Mouse (Mus musculus) CH12.LX (cell line): ENCODE results near the gene Fam229a. TPM values are rescaled to one million over a fixed set of nuclear protein-coding genes. Genes with fewer than 3 reads are reported as not detected.

ENCODE experiments used
- DNase-seq: peaks from one replicate; pipeline ENCODE4 v3.0.0-alpha.2; 2013; ENCODE audit errors: extremely low read depth
- H3K27ac ChIP-seq: 2 replicates; pipeline ENCODE4 v1.5.1; 2012; ENCODE audit warnings: low read depth, mild to moderate bottlenecking, control low read depth, moderate library complexity; ENCODE audit not compliant: insufficient read depth
- H3K27me3 ChIP-seq: replicated peaks from 2 replicates; pipeline ENCODE3; 2012; ENCODE audit warnings: inconsistent platforms
- H3K36me3 ChIP-seq, 2 experiments: replicated peaks in 1 of 2; 2 replicates each; pipeline versions ENCODE3 to v1.6.1; 2012; ENCODE audit warnings: inconsistent platforms in 1 of 2, low read length in 1 of 2, mild to moderate bottlenecking in 1 of 2, mixed read lengths in 1 of 2, moderate library complexity in 1 of 2; ENCODE audit not compliant: control insufficient read depth in 1 of 2, insufficient read depth in 1 of 2
- H3K4me1 ChIP-seq, 2 experiments: 2 replicates each; pipeline ENCODE4 v1.6.1; 2012; ENCODE audit warnings: inconsistent platforms in 1 of 2, moderate library complexity in 1 of 2; ENCODE audit not compliant: insufficient read depth in 2 of 2, control insufficient read depth in 1 of 2
- H3K4me2 ChIP-seq: 2 replicates; pipeline ENCODE4 v1.6.1; 2012; ENCODE audit warnings: low read depth, mild to moderate bottlenecking, control low read depth; ENCODE audit not compliant: poor library complexity, insufficient read depth, severe bottlenecking
- H3K4me3 ChIP-seq, 3 experiments: fragments of 150-350 bp in 1 of 3; sonication (generic) in 1 of 3; replicated peaks in 1 of 3; 2 replicates each; pipeline versions ENCODE3 to v1.5.1; 2011 to 2012; ENCODE audit warnings: low read depth in 2 of 3, low read length in 2 of 3, mild to moderate bottlenecking in 2 of 3, moderate library complexity in 2 of 3, control low read depth in 1 of 3, improper control_type of control experiment in 1 of 3, inconsistent platforms in 1 of 3, mixed read lengths in 1 of 3; ENCODE audit not compliant: poor library complexity in 1 of 3
- H3K79me2 ChIP-seq: replicated peaks from 2 replicates; pipeline ENCODE4 v1.6.1; 2012; ENCODE audit warnings: mild to moderate bottlenecking, moderate library complexity; ENCODE audit not compliant: control insufficient read depth, poor library complexity, insufficient read depth, severe bottlenecking; ENCODE audit errors: extremely low read depth
- H3K9ac ChIP-seq: 2 replicates; pipeline ENCODE4 v1.6.1; 2012; ENCODE audit warnings: low read depth, mild to moderate bottlenecking, control low read depth, moderate library complexity; ENCODE audit not compliant: insufficient read depth
- H3K9me3 ChIP-seq: replicated peaks from 2 replicates; pipeline ENCODE3; 2012; ENCODE audit warnings: low read length, inconsistent platforms, mixed read lengths
- CHD2 ChIP-seq: IDR thresholded peaks from 2 replicates; pipeline ENCODE4 v1.6.1; 2011; ENCODE audit warnings: low read length, improper control_type of control experiment
- ELF1 ChIP-seq: IDR thresholded peaks from 2 replicates; pipeline ENCODE4 v1.6.1; 2014; ENCODE audit warnings: low read depth, mild to moderate bottlenecking, inconsistent platforms, low read length, improper control_type of control experiment
- EP300 ChIP-seq: IDR thresholded peaks from 2 replicates; pipeline ENCODE4 v1.6.1; 2011; ENCODE audit warnings: low read length, improper control_type of control experiment
- HCFC1 ChIP-seq: IDR thresholded peaks from 2 replicates; pipeline ENCODE4 v1.6.1; 2012; ENCODE audit warnings: low read depth, mild to moderate bottlenecking, inconsistent platforms, low read length, improper control_type of control experiment
- IRF4 ChIP-seq: IDR thresholded peaks from 2 replicates; pipeline ENCODE4 v1.6.1; 2014; ENCODE audit warnings: low read depth, mild to moderate bottlenecking, inconsistent platforms, low read length, improper control_type of control experiment
- JUN ChIP-seq: IDR thresholded peaks from 2 replicates; pipeline ENCODE4 v1.6.1; 2011; ENCODE audit warnings: low read depth, mild to moderate bottlenecking, low read length, improper control_type of control experiment, moderate library complexity; ENCODE audit not compliant: insufficient read depth
- KAT2A ChIP-seq: IDR thresholded peaks from 2 replicates; pipeline ENCODE4 v1.6.1; 2012; ENCODE audit warnings: low read length, improper control_type of control experiment, inconsistent platforms; ENCODE audit not compliant: insufficient replicate concordance
- MAZ ChIP-seq: IDR thresholded peaks from 2 replicates; pipeline ENCODE4 v1.6.1; 2012; ENCODE audit warnings: low read depth, mild to moderate bottlenecking, inconsistent platforms, low read length, improper control_type of control experiment, moderate library complexity
- POLR2A ChIP-seq: IDR thresholded peaks from 2 replicates; pipeline ENCODE4 v1.6.1; 2011; ENCODE audit warnings: low read depth, mild to moderate bottlenecking, improper control_type of control experiment, low read length
- SIN3A ChIP-seq: IDR thresholded peaks from 2 replicates; pipeline ENCODE4 v1.6.1; 2012; ENCODE audit warnings: low read length, improper control_type of control experiment, inconsistent platforms
- TBP ChIP-seq: conservative IDR thresholded peaks from 2 replicates; pipeline ENCODE4 v1.6.1; 2011; ENCODE audit warnings: low read depth, low read length, improper control_type of control experiment
- TCF12 ChIP-seq: IDR thresholded peaks from 2 replicates; pipeline ENCODE4 v1.6.1; 2014; ENCODE audit warnings: low read depth, mild to moderate bottlenecking, inconsistent platforms, low read length, improper control_type of control experiment
- ZC3H11A ChIP-seq: IDR thresholded peaks from 2 replicates; pipeline ENCODE4 v1.6.1; 2012; ENCODE audit warnings: low read depth, mild to moderate bottlenecking, inconsistent platforms, low read length, improper control_type of control experiment
- ZKSCAN1 ChIP-seq: IDR thresholded peaks from 2 replicates; pipeline ENCODE4 v1.6.1; 2012; ENCODE audit warnings: low read depth, inconsistent platforms, low read length, improper control_type of control experiment, borderline replicate concordance
- ZMIZ1 ChIP-seq: IDR thresholded peaks from 2 replicates; pipeline ENCODE4 v1.6.1; 2012; ENCODE audit warnings: low read depth, mild to moderate bottlenecking, inconsistent platforms, low read length, improper control_type of control experiment
- dilution Hi-C: fragments of 300-500 bp; cut with MboI; formaldehyde crosslinking; loops from 2 replicates; pipeline ENCODE4 v1.14.3; 2020; ENCODE audit warnings: low sequenced_read_pairs; ENCODE audit not compliant: extremely low pct_unique_long_range_greater_than_20kb, extremely low pct_ligation_motif_present
- in situ Hi-C: fragments of 300-500 bp; cut with MboI; formaldehyde crosslinking; loops from 3 replicates; pipeline ENCODE4 v1.14.3; 2019; ENCODE audit warnings: low sequenced_read_pairs, low pct_ligation_motif_present, low pct_unique_long_range_greater_than_20kb, mixed read lengths
- polyA plus RNA-seq: library from polyadenylated mRNA; unstranded; fragments of >175 nt; gene quantifications from 2 replicates; pipeline ENCODE4 v1.2.1, GENCODE M21; 2012; ENCODE audit warnings: low read depth; ENCODE audit not compliant: insufficient read length
- total RNA-seq, 2 experiments: library from RNA; depleted of rRNA; stranded (reverse); fragments of 300-350 nt in 1 of 2; fragments of >200 nt in 1 of 2; gene quantifications; 2 replicates each; pipeline ENCODE4 v1.2.3; 2012 to 2014

Gene Fam229a
- total and polyA plus RNA-seq, 3 experiments = not detected

DNA sequence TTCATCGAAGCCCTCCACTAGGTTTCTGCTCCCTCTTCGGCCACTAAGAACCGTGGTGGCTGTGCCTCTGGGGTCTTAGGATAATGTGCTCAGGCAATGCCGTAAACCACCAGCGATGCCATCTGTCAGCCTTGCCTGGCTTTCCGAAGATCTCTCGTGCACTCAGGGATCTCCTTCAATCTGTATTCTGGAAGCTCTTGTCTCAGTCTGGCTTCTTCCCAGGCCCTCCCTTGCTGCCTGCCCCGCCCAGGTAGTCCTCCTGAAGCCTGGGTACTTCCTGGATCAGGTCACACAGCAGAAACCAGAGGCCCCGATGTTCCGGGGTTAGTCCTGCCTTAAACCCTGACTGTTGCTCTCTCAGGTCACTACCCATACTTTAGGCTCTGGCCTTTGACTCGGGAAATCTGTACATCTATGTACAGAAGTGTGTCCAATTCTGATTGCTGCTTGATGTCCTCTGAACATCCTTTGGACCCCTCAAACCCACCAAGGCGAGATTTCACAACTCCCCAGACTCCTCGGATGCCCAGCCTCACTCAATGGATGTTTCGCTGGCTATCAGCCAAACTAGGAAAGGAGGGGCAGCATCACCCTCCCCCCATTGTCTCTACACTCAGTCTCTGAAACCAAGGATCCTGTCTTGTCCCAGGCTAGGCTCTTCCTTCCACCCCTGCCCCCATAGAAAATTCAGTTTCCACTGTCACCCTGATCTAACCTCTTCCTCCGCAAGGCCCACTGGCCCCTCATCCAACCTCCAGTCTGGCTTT lies 18.0 kb downstream of the Fam229a start:
- Histone ChIP-seq H3K4me3 (peak overlapping the region in 2 of 3 experiments; percentile 47 to 53), H3K4me2 (0 out of 2 replicates have a peak overlapping the region, but pooled peaks have one; percentile 88), H3K9ac (no peak overlapping the region), H3K4me1 (peaks cover 11 to 54% of the 10 kb centered on the region in 2 experiments), H3K9me3 (no peaks in the 10 kb centered on the region), H3K27me3 (peaks cover 4% of the 10 kb centered on the region), H3K36me3 (no peaks in the 10 kb centered on the region), H3K27ac (no peak overlapping the region), H3K79me2 (peaks cover 2% of the 10 kb centered on the region; the same call in 1 of the 2 replicates)
- TF ChIP-seq TBP (0 out of 2 replicates have a peak, but pooled peaks have one; percentile 34), KAT2A (no peak), TCF12 (no peak), EP300 (no peak), MAZ (no peak), ZKSCAN1 (no peak), SIN3A (no peak), ZC3H11A (no peak), IRF4 (no peak), CHD2 (no peak), ZMIZ1 (no peak), HCFC1 (no peak), POLR2A (0 out of 2 replicates have a peak, but pooled peaks have one; percentile 27), ELF1 (peak; percentile 82)
- no peak for DNase-seq
- in situ Hi-C loops (no loop called here), dilution Hi-C loops (no loop called here)

DNA sequence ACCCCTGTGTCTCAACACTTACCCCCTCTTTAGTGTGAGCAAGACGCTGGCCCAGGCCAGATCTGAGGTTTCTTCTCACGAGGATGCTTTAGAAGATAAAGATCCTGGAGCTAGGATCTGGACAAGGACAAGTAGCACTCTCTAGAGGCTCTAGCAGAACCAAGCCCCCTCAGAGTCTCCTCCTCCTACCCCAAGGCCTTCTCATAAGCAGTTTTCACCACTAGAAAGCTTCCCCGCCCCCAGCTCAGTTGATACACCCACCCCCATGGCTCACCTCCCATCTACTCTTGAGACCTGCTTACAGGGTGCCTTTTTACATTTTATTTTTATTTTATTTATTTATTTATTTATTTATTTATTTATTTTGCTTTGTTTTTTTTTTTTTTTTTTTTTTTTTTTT lies 18.7 kb downstream of the Fam229a start:
- Histone ChIP-seq H3K9ac (no peak overlapping the region), H3K9me3 (no peaks in the 10 kb centered on the region), H3K79me2 (peaks cover 4% of the 10 kb centered on the region; the same call in 1 of the 2 replicates), H3K4me1 (peaks cover 11 to 48% of the 10 kb centered on the region in 2 experiments), H3K27ac (no peak overlapping the region), H3K4me2 (no peak overlapping the region), H3K27me3 (peaks cover 4% of the 10 kb centered on the region), H3K4me3 (no peak overlapping the region), H3K36me3 (no peaks in the 10 kb centered on the region)
- dilution Hi-C loops (no loop called here), in situ Hi-C loops (no loop called here)
- TF ChIP-seq MAZ (no peak), EP300 (no peak), TBP (no peak), JUN (no peak)
- no peak for DNase-seq
